Mouse (Mus musculus): ENCODE measurements around the gene Smo.

Smo gene

GRCm38 (mm10) chr6:29735336-29735688 is at the start of gene Smo:
TSS of gene Smo (plus strand) at chr6:29735503.
- DNase-seq (ENCODE audit: low spot score): peak; percentile 86

DNA sequence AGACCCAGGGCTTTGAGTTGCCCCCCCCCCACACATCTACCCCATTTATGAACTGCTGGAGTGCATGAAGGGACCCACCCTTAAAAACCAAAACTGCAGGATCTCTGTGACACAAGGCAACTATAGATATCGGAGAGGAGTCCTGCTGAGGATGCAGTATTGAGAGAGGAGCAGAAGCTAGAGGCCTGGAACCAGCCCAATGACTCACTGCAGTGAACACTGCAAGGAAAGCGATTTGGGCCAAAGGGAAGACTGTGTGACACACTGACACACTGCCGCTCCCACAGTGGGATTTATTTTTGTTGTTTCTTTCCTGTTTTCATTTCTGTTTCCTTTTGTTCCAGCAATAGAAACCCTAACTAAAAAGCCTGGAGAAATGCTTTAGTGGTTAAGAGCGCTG is 49.4 kb upstream of the Smo start:
- DNase-seq (ENCODE audit: low spot score): no peak

DNA sequence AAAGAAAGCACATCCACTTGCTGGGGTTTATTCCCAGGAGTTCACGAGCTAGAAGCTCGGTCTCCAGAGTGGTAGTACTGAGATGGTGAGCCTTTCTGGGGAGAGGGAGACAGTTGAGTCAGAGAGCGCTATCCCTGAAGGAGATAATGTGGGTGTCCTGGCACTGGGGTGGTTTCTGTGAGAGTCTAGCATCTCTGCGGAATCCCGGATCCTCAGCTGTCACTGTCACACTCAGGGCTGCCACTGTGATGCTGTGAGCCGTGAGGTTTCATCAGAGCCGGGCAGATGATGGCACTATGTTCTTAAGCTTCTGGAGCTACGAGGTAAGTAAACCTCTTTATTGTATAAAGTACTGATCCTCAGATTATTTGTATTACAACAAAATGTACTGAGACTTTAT is 45.8 kb upstream of the Smo start:
- no peak for DNase-seq (ENCODE audit: low spot score)

- peak; percentile 90 for DNase-seq (ENCODE audit: low spot score)
These were observed 41.4 kb upstream of the Smo start, which contains the start of gene Tspan33 for GRCm38 (mm10) chr6:29693953-29694352. TSS of gene Tspan33 (plus strand) at chr6:29694222.

DNA sequence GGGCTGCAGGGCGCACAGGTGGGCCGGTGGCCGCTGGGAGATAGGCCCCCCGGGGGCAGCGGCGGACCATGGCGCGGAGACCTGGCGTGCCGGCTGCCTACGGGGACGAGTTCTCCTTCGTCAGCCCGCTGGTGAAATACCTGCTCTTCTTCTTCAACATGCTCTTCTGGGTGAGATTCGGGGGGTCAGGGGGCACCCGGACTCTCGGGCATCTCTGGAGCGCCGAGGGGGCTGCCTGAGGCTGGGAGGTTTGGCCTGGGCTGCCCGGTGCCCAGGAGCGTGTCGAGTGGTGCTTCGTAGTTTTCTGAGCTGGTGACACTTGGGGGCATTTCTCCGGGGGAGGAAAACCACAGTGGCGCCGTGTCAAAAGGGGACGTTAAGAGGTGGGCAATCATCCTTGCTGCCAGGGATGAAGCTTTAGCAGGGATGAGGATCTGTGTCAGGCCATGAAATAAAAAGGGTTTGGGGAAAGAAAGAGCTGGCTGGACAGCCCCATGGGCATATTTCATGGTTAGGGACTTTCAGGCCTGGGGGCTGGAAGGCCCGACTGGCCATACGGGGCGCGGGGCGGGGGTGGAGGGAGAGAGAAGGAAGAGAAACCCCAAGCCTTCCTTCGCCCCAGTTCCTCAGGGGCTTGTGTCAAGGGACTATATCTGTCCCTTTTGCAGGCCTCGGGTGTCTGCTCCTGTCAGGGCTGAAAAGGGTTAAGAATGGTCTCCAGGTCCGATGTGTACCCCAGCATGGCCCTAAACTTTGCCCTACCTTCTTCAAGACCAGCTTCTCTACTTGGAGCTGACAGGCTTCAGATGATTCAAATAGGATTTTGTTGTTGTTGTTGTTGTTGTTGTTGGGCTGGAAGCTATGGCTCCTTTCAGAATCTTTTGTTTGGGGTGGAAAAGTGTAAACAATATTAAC is 40.7 kb upstream of the Smo start:
- DNase-seq (ENCODE audit: low spot score): no peak

GRCm38 (mm10) chr6:29695290-29695674 is 40.0 kb upstream of the Smo start:
- no peak for DNase-seq (ENCODE audit: low spot score)

DNA sequence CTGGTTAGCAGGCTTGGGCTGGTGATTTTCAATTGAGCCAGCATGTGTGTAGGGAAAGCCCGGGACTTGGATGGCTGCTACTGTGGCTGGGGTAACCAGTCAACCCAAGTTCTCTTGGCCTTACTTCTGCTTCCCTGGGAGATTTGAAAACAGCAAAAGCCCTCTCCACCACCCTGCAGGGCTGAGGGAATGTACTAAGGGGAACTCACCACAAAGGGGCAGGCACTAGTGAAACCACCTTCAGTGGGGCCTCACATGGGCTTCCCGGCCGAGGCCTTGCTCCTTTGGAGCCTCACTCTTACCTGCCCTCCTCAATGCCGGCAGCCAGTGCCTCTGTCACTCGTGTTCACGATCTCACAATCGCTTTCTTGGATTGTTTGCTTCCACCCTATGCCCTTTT is 39.3 kb upstream of the Smo start:
- no peak for DNase-seq (ENCODE audit: low spot score)

- no peak for DNase-seq (ENCODE audit: low spot score)
These were observed 38.2 kb upstream of the Smo start for GRCm38 (mm10) chr6:29697139-29697538.

- DNase-seq (ENCODE audit: low spot score): no peak
These were observed 37.8 kb upstream of the Smo start for GRCm38 (mm10) chr6:29697548-29697947.

DNA sequence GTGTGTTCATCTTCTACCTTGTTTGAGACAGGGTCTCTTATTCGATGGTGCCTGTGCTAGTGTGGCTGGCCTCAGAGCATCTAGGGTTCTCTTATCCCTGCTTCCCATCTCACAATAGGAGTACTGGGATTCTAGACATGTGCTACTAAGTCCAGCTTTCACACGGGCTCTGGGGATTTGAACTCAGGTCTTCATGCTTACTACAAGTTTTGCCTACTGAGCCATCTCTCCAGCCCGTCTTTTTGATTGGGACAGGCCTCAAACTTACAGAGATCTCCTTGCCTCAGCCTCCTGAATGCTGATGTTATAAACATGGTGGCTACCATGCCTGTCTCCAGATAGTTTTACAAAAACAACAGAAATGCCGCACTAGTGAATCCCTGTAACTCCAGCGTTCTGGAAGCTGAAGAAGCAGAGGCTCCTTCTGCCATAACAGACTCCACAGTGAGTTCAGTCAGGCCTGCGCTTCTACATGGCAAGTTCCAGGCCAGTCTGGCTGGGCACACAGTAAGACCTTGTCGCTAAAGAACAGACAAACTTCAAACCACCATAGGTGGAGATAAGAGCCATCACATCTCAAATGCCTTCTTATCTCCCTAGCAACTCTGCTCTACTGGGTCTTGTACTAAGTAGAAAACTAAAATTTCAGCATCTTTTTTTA is 36.1 kb upstream of the Smo start:
- no peak for DNase-seq (ENCODE audit: low spot score)

GRCm38 (mm10) chr6:29701051-29701450 is 34.3 kb upstream of the Smo start:
- no peak for DNase-seq (ENCODE audit: low spot score)

DNA sequence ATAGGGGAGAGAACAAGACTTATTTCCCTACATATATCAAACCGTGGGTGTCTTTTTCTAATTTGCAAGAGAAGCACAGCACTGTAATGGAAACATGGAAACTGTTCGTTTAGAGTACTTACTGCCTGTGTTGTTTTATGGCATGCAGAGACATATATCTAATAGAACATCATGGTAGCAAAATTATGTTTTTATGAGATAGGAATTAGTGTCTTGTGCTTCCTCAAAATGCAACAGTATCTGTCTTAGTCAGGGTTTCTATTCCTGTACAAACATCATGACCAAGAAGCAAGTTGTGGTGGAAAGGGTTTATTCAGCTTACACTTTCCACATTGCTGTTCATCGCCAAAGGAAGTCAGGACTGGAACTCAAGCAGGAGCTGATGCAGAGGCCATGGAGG is 33.2 kb upstream of the Smo start:
- DNase-seq (ENCODE audit: low spot score): no peak

GRCm38 (mm10) chr6:29704143-29704542 is 31.2 kb upstream of the Smo start:
- no peak for DNase-seq (ENCODE audit: low spot score)

DNA sequence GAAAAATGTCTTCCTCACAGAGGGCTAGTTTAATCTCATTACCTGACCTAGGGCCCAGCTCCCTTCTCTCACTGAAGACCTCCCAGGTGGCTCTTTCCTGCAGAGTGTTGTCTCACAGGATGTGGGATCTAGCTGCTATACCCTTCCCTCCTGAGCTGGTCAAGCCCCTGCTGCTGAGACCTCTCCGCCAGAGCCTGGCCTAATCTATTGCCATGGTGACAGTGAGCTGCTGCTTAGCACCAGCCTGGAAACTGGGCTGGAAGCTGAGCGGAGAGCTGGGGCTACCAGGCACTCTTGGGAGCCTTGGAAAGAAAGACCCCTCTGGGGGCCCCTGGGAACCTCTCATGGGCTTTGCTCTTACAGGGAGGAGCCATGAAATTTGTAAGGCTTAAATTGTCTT is 27.4 kb upstream of the Smo start:
- DNase-seq (ENCODE audit: low spot score): no peak

DNA sequence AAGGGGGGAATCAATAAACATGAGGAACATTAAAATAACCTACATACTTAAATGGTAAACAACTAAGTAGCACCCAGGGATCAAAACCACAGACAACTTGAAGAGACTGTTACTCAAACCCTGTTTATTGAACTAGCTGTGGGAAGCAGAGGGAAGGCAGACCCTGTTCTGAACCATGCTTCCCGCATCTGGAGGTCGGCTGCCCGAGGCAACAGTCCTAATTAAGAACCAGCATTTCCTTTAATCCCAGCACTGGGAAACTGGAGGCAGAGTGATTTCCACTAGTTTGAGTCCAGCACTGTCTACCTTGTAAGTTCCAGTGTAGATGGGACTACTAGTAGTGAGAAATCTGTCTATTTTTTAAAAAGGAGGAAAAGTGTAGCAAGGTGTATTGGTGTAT is 24.0 kb upstream of the Smo start:
- no peak for DNase-seq (ENCODE audit: low spot score)

DNA sequence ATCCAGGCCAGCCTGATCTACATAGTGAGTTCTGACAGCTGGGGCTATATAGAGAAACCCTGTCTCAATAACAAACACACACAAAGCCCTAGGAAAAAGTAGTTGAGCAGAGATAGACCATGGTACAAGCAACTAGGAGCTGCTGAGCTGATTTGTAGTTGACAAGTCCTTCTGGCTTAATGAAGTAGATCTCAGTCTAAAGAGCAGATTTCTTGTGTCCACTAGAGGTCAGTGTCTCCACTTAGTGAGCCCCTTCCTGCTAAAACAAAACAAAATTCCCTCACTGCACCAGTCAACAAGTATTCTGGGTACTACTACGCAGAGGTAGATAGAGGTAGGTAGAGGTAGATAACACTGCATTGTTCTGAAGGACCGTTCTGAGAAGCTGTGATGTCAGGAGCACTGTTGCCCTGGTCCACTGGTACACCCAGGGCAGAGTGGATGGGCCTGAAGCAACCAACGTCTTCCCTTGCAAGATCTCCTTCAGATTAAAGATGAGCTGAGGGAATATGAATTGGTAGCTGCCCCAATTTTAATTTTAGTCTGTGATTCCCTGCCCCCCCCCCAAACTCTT is 23.2 kb upstream of the Smo start:
- no peak for DNase-seq (ENCODE audit: low spot score)

GRCm38 (mm10) chr6:29716624-29717365 is 18.5 kb upstream of the Smo start:
- DNase-seq (ENCODE audit: low spot score): no peak

- no peak for DNase-seq (ENCODE audit: low spot score)
These were observed 17.8 kb upstream of the Smo start for GRCm38 (mm10) chr6:29717541-29717940.

- DNase-seq (ENCODE audit: low spot score): peak; percentile 43
These were observed 17.3 kb upstream of the Smo start for GRCm38 (mm10) chr6:29717952-29718521.

- DNase-seq (ENCODE audit: low spot score): peak; percentile 51
These were observed 16.4 kb upstream of the Smo start for GRCm38 (mm10) chr6:29718894-29719329.

- DNase-seq (ENCODE audit: low spot score): no peak
These were observed 13.4 kb upstream of the Smo start for GRCm38 (mm10) chr6:29721890-29722289.

GRCm38 (mm10) chr6:29726576-29727200 is 8.6 kb upstream of the Smo start:
- no peak for DNase-seq (ENCODE audit: low spot score)
